Mouse (Mus musculus): ENCODE measurements at regions not wholly inside any gene's neighbourhood (a gene's known extent, or its start where the extent isn't known, plus 50 kb on each side); places are given as distances from the start of the nearest gene placed in this dataset.

DNA sequence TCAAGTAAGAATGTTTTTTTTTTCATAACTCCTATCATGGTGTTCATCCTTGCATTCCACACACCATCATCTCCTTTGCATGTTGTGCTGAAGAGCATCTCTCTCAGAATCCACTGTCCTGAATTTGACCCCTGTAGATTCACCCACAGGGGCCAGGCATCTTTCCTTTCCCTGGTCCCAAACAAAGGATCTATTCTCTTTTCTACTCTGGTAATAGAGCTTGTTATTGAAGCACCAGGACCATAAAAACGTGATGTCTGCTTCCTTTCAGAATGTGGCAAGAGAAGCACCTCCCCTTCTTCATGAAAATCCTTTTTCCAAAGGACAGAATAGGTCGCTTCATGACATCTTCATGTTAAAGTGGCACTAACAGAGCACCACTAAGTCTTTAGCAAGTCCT, 134.4 kb downstream of the Tmem161b start:
- peaks cover 3% of the 10 kb centered on the region for H3K4me1 ChIP-seq (ENCODE audit: control insufficient read depth, insufficient read depth, low read length)
- peak overlapping the region; percentile 56 for H3K27ac ChIP-seq (ENCODE audit: low read depth, low read length)
- H3K9me3 ChIP-seq (ENCODE audit: control insufficient read depth, low read length): no peaks in the 10 kb centered on the region
- H3K36me3 ChIP-seq (ENCODE audit: control insufficient read depth, insufficient read depth, low read length): no peaks in the 10 kb centered on the region
- H3K4me2 ChIP-seq (ENCODE audit: low read depth): no peak overlapping the region
- no peak overlapping the region for H3K9ac ChIP-seq (ENCODE audit: low read length)
- H3K4me3 ChIP-seq (ENCODE audit: low read depth, low read length): no peak overlapping the region
- no peaks in the 10 kb centered on the region for H3K27me3 ChIP-seq (ENCODE audit: control insufficient read depth, insufficient read depth, low read length)
- ATAC-seq (ENCODE audit: insufficient read depth, low FRiP score, low TSS enrichment) (peak; percentile 78), DNase-seq (ENCODE audit: low spot score) (peak; percentile 36)
- WGBS: 13% methylated on average over 2 of the region's 2 CpGs

DNA sequence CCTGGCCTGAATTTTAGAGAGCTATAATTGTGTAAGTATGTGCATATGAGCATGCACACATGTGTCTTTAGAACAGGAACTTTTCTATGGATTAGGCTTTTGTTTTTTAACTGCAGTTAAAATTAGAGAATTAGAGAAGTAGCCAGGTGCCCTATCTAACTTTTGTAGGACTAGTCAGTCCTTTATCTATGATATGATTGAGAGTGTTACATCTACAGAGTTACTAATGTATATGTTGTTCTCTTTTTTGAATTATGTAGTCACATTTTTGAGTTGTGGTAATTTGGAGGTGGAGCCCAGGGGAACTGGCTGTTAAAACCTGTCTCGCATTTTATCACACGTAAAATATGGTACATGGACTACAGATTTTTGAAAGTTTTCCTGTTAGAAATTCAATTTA, 138.4 kb downstream of the Tmem161b start:
- DNase-seq (ENCODE audit: low spot score) (no peak), ATAC-seq (ENCODE audit: insufficient read depth, low FRiP score, low TSS enrichment) (no peak)
- 95% methylated on average over 2 of the region's 2 CpGs for WGBS
- H3K9ac ChIP-seq (ENCODE audit: low read length): no peak overlapping the region
- no peaks in the 10 kb centered on the region for H3K27me3 ChIP-seq (ENCODE audit: control insufficient read depth, insufficient read depth, low read length)
- H3K4me3 ChIP-seq (ENCODE audit: low read depth, low read length): no peak overlapping the region
- H3K27ac ChIP-seq (ENCODE audit: low read depth, low read length): no peak overlapping the region
- no peak overlapping the region for H3K4me2 ChIP-seq (ENCODE audit: low read depth)
- peaks cover 3% of the 10 kb centered on the region for H3K4me1 ChIP-seq (ENCODE audit: control insufficient read depth, insufficient read depth, low read length)
- H3K36me3 ChIP-seq (ENCODE audit: control insufficient read depth, insufficient read depth, low read length): no peaks in the 10 kb centered on the region
- no peaks in the 10 kb centered on the region for H3K9me3 ChIP-seq (ENCODE audit: control insufficient read depth, low read length)

DNA sequence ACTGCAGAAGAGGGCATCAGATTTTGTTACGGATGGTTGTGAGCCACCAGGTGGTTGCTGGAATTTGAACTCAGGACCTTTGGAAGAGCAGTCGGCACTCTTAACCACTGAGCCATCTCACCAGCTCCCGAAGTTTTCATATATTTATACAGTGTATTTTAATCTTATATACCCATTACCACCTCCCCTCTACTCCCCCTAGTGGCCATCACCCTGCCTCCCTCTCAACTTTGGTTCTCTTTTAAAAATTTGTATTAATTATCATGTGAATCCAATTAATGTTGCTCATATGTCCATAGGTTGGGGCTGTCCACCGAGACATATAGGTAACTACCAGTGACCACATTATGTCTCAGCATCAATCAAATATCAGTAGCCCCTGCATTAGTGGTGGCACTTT, 142.0 kb downstream of the Tmem161b start:
- H3K9ac ChIP-seq (ENCODE audit: low read length): no peak overlapping the region
- H3K9me3 ChIP-seq (ENCODE audit: control insufficient read depth, low read length): no peaks in the 10 kb centered on the region
- no peaks in the 10 kb centered on the region for H3K4me1 ChIP-seq (ENCODE audit: control insufficient read depth, insufficient read depth, low read length)
- no peak overlapping the region for H3K27ac ChIP-seq (ENCODE audit: low read depth, low read length)
- no peak overlapping the region for H3K4me3 ChIP-seq (ENCODE audit: low read depth, low read length)
- 90% methylated on average over 4 of the region's 4 CpGs for WGBS
- no peak for DNase-seq (ENCODE audit: low spot score)
- no peak overlapping the region for H3K4me2 ChIP-seq (ENCODE audit: low read depth)
- H3K36me3 ChIP-seq (ENCODE audit: control insufficient read depth, insufficient read depth, low read length): no peaks in the 10 kb centered on the region
- no peaks in the 10 kb centered on the region for H3K27me3 ChIP-seq (ENCODE audit: control insufficient read depth, insufficient read depth, low read length)
- ATAC-seq (ENCODE audit: insufficient read depth, low FRiP score, low TSS enrichment): no peak

DNA sequence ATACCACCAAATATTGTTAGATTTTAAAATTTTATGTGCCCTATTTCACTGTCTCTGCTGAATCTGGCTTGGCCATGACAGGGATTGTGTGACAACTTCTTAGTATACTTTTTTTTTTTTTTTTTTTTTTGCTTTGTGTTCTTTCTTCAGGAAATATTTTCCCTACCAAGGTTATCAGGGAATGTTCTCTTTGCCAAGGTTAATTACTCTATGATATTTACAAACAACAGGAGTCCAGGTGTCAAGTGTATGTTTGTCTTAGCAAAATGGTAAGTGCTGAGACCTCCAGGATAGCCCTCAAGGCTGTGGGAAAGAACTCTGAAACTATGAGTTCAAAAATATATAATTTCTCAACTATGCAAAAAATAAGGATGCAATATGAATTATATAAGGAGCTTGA, 143.4 kb downstream of the Tmem161b start:
- Histone ChIP-seq H3K27ac (ENCODE audit: low read depth, low read length) (no peak overlapping the region), H3K9ac (ENCODE audit: low read length) (no peak overlapping the region), H3K4me3 (ENCODE audit: low read depth, low read length) (no peak overlapping the region), H3K4me2 (ENCODE audit: low read depth) (no peak overlapping the region), H3K27me3 (ENCODE audit: control insufficient read depth, insufficient read depth, low read length) (no peaks in the 10 kb centered on the region), H3K4me1 (ENCODE audit: control insufficient read depth, insufficient read depth, low read length) (no peaks in the 10 kb centered on the region), H3K9me3 (ENCODE audit: control insufficient read depth, low read length) (no peaks in the 10 kb centered on the region), H3K36me3 (ENCODE audit: control insufficient read depth, insufficient read depth, low read length) (no peaks in the 10 kb centered on the region)
- no peak for ATAC-seq (ENCODE audit: insufficient read depth, low FRiP score, low TSS enrichment)
- DNase-seq (ENCODE audit: low spot score): no peak

DNA sequence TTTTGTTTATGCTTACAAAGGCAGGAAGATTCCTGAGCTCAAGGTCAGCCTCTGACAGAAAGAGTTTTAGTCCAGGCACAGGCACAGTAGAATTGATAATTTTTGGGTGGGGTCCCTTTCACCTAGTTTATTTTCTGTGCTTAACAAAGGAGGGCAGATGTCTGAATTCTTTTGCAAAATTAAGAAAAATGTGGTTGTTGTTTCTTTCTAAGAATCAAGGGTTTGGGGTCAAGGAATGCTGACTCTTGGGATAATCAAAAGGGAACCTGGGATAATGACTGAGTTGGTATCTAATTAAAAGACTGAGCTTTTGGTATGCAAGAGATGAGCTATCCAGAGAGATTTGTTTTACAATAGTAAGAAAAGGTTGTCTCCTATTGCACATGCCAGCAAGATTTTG, 143.9 kb downstream of the Tmem161b start:
- Histone ChIP-seq H3K4me3 (ENCODE audit: low read depth, low read length) (no peak overlapping the region), H3K36me3 (ENCODE audit: control insufficient read depth, insufficient read depth, low read length) (no peaks in the 10 kb centered on the region), H3K9me3 (ENCODE audit: control insufficient read depth, low read length) (no peaks in the 10 kb centered on the region), H3K9ac (ENCODE audit: low read length) (no peak overlapping the region), H3K27me3 (ENCODE audit: control insufficient read depth, insufficient read depth, low read length) (no peaks in the 10 kb centered on the region), H3K4me2 (ENCODE audit: low read depth) (no peak overlapping the region), H3K27ac (ENCODE audit: low read depth, low read length) (no peak overlapping the region), H3K4me1 (ENCODE audit: control insufficient read depth, insufficient read depth, low read length) (no peaks in the 10 kb centered on the region)
- ATAC-seq (ENCODE audit: insufficient read depth, low FRiP score, low TSS enrichment) (no peak), DNase-seq (ENCODE audit: low spot score) (no peak)

DNA sequence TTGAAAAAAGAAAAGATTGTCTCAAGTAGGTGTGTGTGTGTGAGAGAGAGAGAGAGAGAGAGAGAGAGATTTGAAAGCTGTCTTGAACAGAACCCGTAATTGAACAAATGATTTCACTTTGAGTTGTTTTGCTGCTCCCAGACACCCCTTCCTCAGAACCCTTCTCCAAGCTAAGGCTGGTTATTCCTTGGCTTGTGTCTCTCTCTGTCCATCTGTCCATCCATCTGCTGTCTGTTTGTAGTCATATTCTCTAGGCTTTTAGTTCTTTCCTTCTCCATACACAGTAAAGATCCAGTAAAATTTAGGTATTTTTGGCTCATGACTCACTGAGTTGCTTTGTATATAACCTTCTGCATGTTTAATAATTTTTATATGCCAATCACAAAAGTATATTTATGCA, 144.7 kb downstream of the Tmem161b start:
- WGBS: 82% methylated on average over 1 of the region's 1 CpGs
- no peak for ATAC-seq (ENCODE audit: insufficient read depth, low FRiP score, low TSS enrichment)

DNA sequence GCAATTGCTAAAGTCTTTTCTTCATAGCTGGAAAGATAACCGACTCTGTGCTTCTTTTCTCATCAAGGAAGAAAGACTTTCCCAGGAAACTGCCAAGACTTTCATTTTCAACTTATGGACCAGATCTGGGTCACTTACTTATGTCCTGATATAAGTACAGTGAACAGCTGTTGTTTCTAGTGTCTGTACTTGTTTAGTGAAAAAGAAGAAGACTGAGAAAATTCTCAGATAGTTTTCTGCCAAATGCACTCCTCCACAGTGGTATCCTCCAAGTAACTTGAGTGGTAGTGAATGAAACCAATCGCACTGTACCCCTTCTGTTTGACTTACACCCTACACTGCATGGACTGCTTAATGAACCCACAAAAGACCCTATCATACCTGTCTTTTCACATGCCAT, 146.1 kb downstream of the Tmem161b start:
- Histone ChIP-seq H3K27ac (ENCODE audit: low read depth, low read length) (no peak overlapping the region), H3K27me3 (ENCODE audit: control insufficient read depth, insufficient read depth, low read length) (no peaks in the 10 kb centered on the region), H3K9ac (ENCODE audit: low read length) (no peak overlapping the region), H3K4me1 (ENCODE audit: control insufficient read depth, insufficient read depth, low read length) (no peaks in the 10 kb centered on the region), H3K4me2 (ENCODE audit: low read depth) (no peak overlapping the region), H3K9me3 (ENCODE audit: control insufficient read depth, low read length) (no peaks in the 10 kb centered on the region), H3K36me3 (ENCODE audit: control insufficient read depth, insufficient read depth, low read length) (no peaks in the 10 kb centered on the region), H3K4me3 (ENCODE audit: low read depth, low read length) (no peak overlapping the region)
- ATAC-seq (ENCODE audit: insufficient read depth, low FRiP score, low TSS enrichment) (no peak), DNase-seq (ENCODE audit: low spot score) (no peak)
- 91% methylated on average over 2 of the region's 2 CpGs for whole genome bisulfite sequencing

More for the DNA sequence above, 144.7 kb downstream of the Tmem161b start:
- no peak for DNase-seq (ENCODE audit: low spot score)
- H3K27ac ChIP-seq (ENCODE audit: low read depth, low read length): no peak overlapping the region
- no peak overlapping the region for H3K4me2 ChIP-seq (ENCODE audit: low read depth)
- H3K9me3 ChIP-seq (ENCODE audit: control insufficient read depth, low read length): no peaks in the 10 kb centered on the region
- no peaks in the 10 kb centered on the region for H3K27me3 ChIP-seq (ENCODE audit: control insufficient read depth, insufficient read depth, low read length)
- no peak overlapping the region for H3K4me3 ChIP-seq (ENCODE audit: low read depth, low read length)
- H3K9ac ChIP-seq (ENCODE audit: low read length): no peak overlapping the region
- H3K36me3 ChIP-seq (ENCODE audit: control insufficient read depth, insufficient read depth, low read length): no peaks in the 10 kb centered on the region
- no peaks in the 10 kb centered on the region for H3K4me1 ChIP-seq (ENCODE audit: control insufficient read depth, insufficient read depth, low read length)

DNA sequence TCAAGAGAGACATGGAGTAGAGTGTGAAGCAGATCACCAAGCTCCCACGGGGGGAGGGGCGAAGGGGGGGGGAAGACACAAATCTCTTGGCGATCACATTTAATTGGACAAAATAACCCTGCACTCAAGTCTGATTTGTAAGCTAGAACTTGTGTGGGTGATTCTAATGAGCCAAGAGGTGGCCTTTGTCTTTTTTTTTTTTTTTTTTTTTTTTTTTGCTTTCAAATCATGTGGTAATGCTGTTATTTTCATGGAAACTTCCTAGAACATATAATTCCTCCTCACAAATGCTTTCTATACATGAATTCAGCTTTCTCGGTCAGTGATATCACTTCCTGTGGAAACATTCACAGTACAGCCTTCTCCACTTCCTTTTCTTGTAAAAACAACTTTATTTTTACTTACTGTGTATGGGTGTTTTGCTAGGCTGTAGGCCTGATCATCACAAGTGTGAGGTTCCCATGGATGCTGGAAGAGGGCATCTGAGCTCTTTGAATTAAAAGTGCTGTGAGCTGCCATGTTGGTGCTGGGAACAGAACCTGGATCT, 152.7 kb downstream of the Tmem161b start:
- DNase-seq (ENCODE audit: low spot score) (no peak), ATAC-seq (ENCODE audit: insufficient read depth, low FRiP score, low TSS enrichment) (no peak)
- Histone ChIP-seq H3K4me1 (ENCODE audit: control insufficient read depth, insufficient read depth, low read length) (no peaks in the 10 kb centered on the region), H3K9ac (ENCODE audit: low read length) (no peak overlapping the region), H3K27ac (ENCODE audit: low read depth, low read length) (no peak overlapping the region), H3K9me3 (ENCODE audit: control insufficient read depth, low read length) (no peaks in the 10 kb centered on the region), H3K4me3 (ENCODE audit: low read depth, low read length) (no peak overlapping the region), H3K4me2 (ENCODE audit: low read depth) (no peak overlapping the region), H3K36me3 (ENCODE audit: control insufficient read depth, insufficient read depth, low read length) (no peaks in the 10 kb centered on the region), H3K27me3 (ENCODE audit: control insufficient read depth, insufficient read depth, low read length) (no peaks in the 10 kb centered on the region)
- 89% methylated on average over 4 of the region's 4 CpGs for WGBS

DNA sequence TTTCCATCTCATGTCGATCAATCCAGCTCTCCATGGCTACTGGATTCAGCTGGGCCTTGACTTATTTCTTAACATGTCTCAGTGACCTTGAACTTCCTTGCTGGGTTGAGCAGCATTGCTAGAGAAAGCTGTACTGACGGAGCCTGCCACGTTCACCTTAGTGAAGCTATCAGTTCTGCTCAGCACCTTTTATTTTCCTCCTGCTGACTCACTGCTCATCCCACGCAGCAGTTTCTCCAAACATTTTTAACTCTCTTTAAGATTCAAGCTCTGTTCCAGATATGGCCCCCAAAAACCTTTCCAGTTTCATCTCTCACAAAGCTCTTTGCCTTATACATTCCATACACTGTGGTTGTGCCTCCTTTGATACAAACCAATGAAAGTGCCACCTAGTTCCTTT, 153.8 kb downstream of the Tmem161b start:
- ATAC-seq (ENCODE audit: insufficient read depth, low FRiP score, low TSS enrichment) (no peak), DNase-seq (ENCODE audit: low spot score) (no peak)
- no peak overlapping the region for H3K4me2 ChIP-seq (ENCODE audit: low read depth)
- H3K27me3 ChIP-seq (ENCODE audit: control insufficient read depth, insufficient read depth, low read length): no peaks in the 10 kb centered on the region
- no peak overlapping the region for H3K9ac ChIP-seq (ENCODE audit: low read length)
- 91% methylated on average over 4 of the region's 4 CpGs for WGBS
- no peak overlapping the region for H3K27ac ChIP-seq (ENCODE audit: low read depth, low read length)
- H3K4me1 ChIP-seq (ENCODE audit: control insufficient read depth, insufficient read depth, low read length): no peaks in the 10 kb centered on the region
- H3K4me3 ChIP-seq (ENCODE audit: low read depth, low read length): no peak overlapping the region
- H3K9me3 ChIP-seq (ENCODE audit: control insufficient read depth, low read length): no peaks in the 10 kb centered on the region
- no peaks in the 10 kb centered on the region for H3K36me3 ChIP-seq (ENCODE audit: control insufficient read depth, insufficient read depth, low read length)

Measured in neural tube, embryonic 11.5 days (tissue).